Mouse (Mus musculus): ENCODE data around the gene Myo1h.

Gene Myo1h

GRCm38 (mm10) chr5:114290004-114290403 is 1.0 kb downstream of the Myo1h start:
- ATAC-seq (ENCODE audit: insufficient number of reproducible peaks, low FRiP score, low TSS enrichment) = no peak

- ATAC-seq (ENCODE audit: insufficient number of reproducible peaks, low FRiP score, low TSS enrichment) = no peak
These were observed 8.0 kb downstream of the Myo1h start for GRCm38 (mm10) chr5:114296693-114297631.

GRCm38 (mm10) chr5:114298212-114298894 is 9.4 kb downstream of the Myo1h start:
- no peak for ATAC-seq (ENCODE audit: insufficient number of reproducible peaks, low FRiP score, low TSS enrichment)

GRCm38 (mm10) chr5:114299156-114299855 is 10.3 kb downstream of the Myo1h start:
- no peak for ATAC-seq (ENCODE audit: insufficient number of reproducible peaks, low FRiP score, low TSS enrichment)

GRCm38 (mm10) chr5:114299883-114300610 is 11.1 kb downstream of the Myo1h start:
- no peak for ATAC-seq (ENCODE audit: insufficient number of reproducible peaks, low FRiP score, low TSS enrichment)

GRCm38 (mm10) chr5:114303166-114303565 is 14.2 kb downstream of the Myo1h start:
- ATAC-seq (ENCODE audit: insufficient number of reproducible peaks, low FRiP score, low TSS enrichment) = no peak

- ATAC-seq (ENCODE audit: insufficient number of reproducible peaks, low FRiP score, low TSS enrichment) = no peak
These were observed 17.5 kb downstream of the Myo1h start for GRCm38 (mm10) chr5:114306496-114306895.

- no peak for ATAC-seq (ENCODE audit: insufficient number of reproducible peaks, low FRiP score, low TSS enrichment)
These were observed 20.1 kb downstream of the Myo1h start for GRCm38 (mm10) chr5:114308765-114309679.

GRCm38 (mm10) chr5:114309680-114310036 is 20.7 kb downstream of the Myo1h start:
- ATAC-seq (ENCODE audit: insufficient number of reproducible peaks, low FRiP score, low TSS enrichment) = no peak

- no peak for ATAC-seq (ENCODE audit: insufficient number of reproducible peaks, low FRiP score, low TSS enrichment)
These were observed 34.3 kb downstream of the Myo1h start for GRCm38 (mm10) chr5:114323105-114323790.

- ATAC-seq (ENCODE audit: insufficient number of reproducible peaks, low FRiP score, low TSS enrichment) = no peak
These were observed 35.0 kb downstream of the Myo1h start for GRCm38 (mm10) chr5:114323791-114324507.

- no peak for ATAC-seq (ENCODE audit: insufficient number of reproducible peaks, low FRiP score, low TSS enrichment)
These were observed 54.0 kb downstream of the Myo1h start for GRCm38 (mm10) chr5:114342996-114343395.

GRCm38 (mm10) chr5:114343612-114344011 is 54.6 kb downstream of the Myo1h start:
- no peak for ATAC-seq (ENCODE audit: insufficient number of reproducible peaks, low FRiP score, low TSS enrichment)

GRCm38 (mm10) chr5:114345538-114345937 is 56.6 kb downstream of the Myo1h start:
- ATAC-seq (ENCODE audit: insufficient number of reproducible peaks, low FRiP score, low TSS enrichment) = no peak

- no peak for ATAC-seq (ENCODE audit: insufficient number of reproducible peaks, low FRiP score, low TSS enrichment)
These were observed 58.0 kb downstream of the Myo1h start for GRCm38 (mm10) chr5:114347005-114347404.

GRCm38 (mm10) chr5:114351490-114351889 is 62.5 kb downstream of the Myo1h start:
- ATAC-seq (ENCODE audit: insufficient number of reproducible peaks, low FRiP score, low TSS enrichment) = no peak

- no peak for ATAC-seq (ENCODE audit: insufficient number of reproducible peaks, low FRiP score, low TSS enrichment)
These were observed 67.4 kb downstream of the Myo1h start for GRCm38 (mm10) chr5:114356250-114356935.

Data from cerebellum, adult (tissue).